Mouse (Mus musculus): ENCODE data around the gene Icmt. TPM values are rescaled to one million over a fixed set of nuclear protein-coding genes. Genes with fewer than 3 reads are reported as not detected.

The Icmt gene
- total RNA-seq, 1 experiment from 2014 or later, result 14.9 TPM

- ATAC-seq (replicated peaks; ENCODE audit: insufficient number of reproducible peaks, low FRiP score, low TSS enrichment, poor library complexity, severe bottlenecking), result peak; percentile 74
These were observed 54.6 kb downstream of the Icmt start for GRCm38 (mm10) chr4:152351422-152352305.

GRCm38 (mm10) chr4:152353886-152354637 is 57.0 kb downstream of the Icmt start:
- ATAC-seq (replicated peaks; ENCODE audit: insufficient number of reproducible peaks, low FRiP score, low TSS enrichment, poor library complexity, severe bottlenecking), result no peak

- ATAC-seq (replicated peaks; ENCODE audit: insufficient number of reproducible peaks, low FRiP score, low TSS enrichment, poor library complexity, severe bottlenecking), result no peak
These were observed 58.6 kb downstream of the Icmt start for GRCm38 (mm10) chr4:152355672-152356071.

Other genes with a start within 250 kb of the Icmt start
- 2.5 to 8.2 TPM (median 5.6 TPM) in 3 replicates for gene Plekhg5, start 224.7 kb upstream of the Icmt start, total RNA-seq (2017)
- gene Tnfrsf25, start 181.3 kb upstream of the Icmt start, total RNA-seq (2017), result 1.3 to 4.7 TPM in 2 of 3 replicates, not detected in the other
- gene Espn, start 144.9 kb upstream of the Icmt start, total RNA-seq (2017), result 0.53 to 2.0 TPM (median 0.78 TPM) in 3 replicates
- gene Hes2, start 138.4 kb upstream of the Icmt start, total RNA-seq (2017), result not detected in 3 replicates
- 18.1 to 62.4 TPM (median 30.9 TPM) in 3 replicates for gene Acot7, start 119.1 kb upstream of the Icmt start, total RNA-seq (2017)
- gene Gpr153, start 23.0 kb upstream of the Icmt start, total RNA-seq (2017), result 0.39 to 0.86 TPM in 2 of 3 replicates, not detected in the other
- gene Hes3, start 5.6 kb upstream of the Icmt start, total RNA-seq (2017), result not detected in 3 replicates
- not detected in 3 replicates for gene Rnf207, start 21.8 kb downstream of the Icmt start, total RNA-seq (2017)
- gene Rpl22, start 28.5 kb downstream of the Icmt start, total RNA-seq (2017), result 1,335 to 1,418 TPM (median 1,365 TPM) in 3 replicates
- 0.10 to 0.39 TPM in 2 of 3 replicates, not detected in the other for gene Chd5, start 41.4 kb downstream of the Icmt start, total RNA-seq (2017)
- 0.19 TPM in 1 of 3 replicates, not detected in the others for gene Nphp4, start 179.5 kb downstream of the Icmt start, total RNA-seq (2017)
- 75.3 to 156 TPM (median 133 TPM) in 3 replicates for gene Kcnab2, start 180.6 kb downstream of the Icmt start, total RNA-seq (2017)

All from monocyte, adult 5-6 weeks (primary cell).